Mouse (Mus musculus) MEL (cell line): ENCODE measurements at regions not wholly inside any gene's neighbourhood (a gene's known extent, or its start where the extent isn't known, plus 50 kb on each side); places are given as distances from the start of the nearest gene placed in this dataset.

Source experiments
- CTCF ChIP-seq, 3 experiments: IDR thresholded peaks in 2 of 3; conservative IDR thresholded peaks in 1 of 3; 2 replicates each; pipeline ENCODE4 v1.5.1; 2011 to 2012; ENCODE audit warnings: low read length in 3 of 3, low read depth in 2 of 3, mild to moderate bottlenecking in 2 of 3, improper control_type of control experiment in 1 of 3, inconsistent platforms in 1 of 3, mixed read lengths in 1 of 3, moderate library complexity in 1 of 3; ENCODE audit not compliant: control insufficient read depth in 1 of 3, insufficient read depth in 1 of 3, poor library complexity in 1 of 3, severe bottlenecking in 1 of 3
- EP300 ChIP-seq, 2 experiments: IDR thresholded peaks; 2 replicates each; pipeline ENCODE4 v1.6.1; 2011; ENCODE audit warnings: improper control_type of control experiment in 2 of 2, low read length in 2 of 2, low read depth in 1 of 2, mild to moderate bottlenecking in 1 of 2
- GATA1 ChIP-seq: IDR thresholded peaks from 2 replicates; pipeline ENCODE4 v1.6.1; 2011; ENCODE audit warnings: low read depth, low read length, improper control_type of control experiment
- JUND ChIP-seq: IDR thresholded peaks from 2 replicates; pipeline ENCODE4 v1.6.1; 2011; ENCODE audit warnings: low read depth, mild to moderate bottlenecking, improper control_type of control experiment, low read length
- MAX ChIP-seq: IDR thresholded peaks from 2 replicates; pipeline ENCODE4 v1.6.1; 2011; ENCODE audit warnings: low read length, improper control_type of control experiment
- MYC ChIP-seq: IDR thresholded peaks from 2 replicates; pipeline ENCODE4 v1.6.1; 2011; ENCODE audit warnings: low read depth, mild to moderate bottlenecking, low read length, improper control_type of control experiment, moderate library complexity
- POLR2A ChIP-seq, 2 experiments: IDR thresholded peaks; 2 replicates each; pipeline ENCODE4 v1.6.1; 2011 to 2012; ENCODE audit warnings: low read length in 2 of 2, mild to moderate bottlenecking in 2 of 2, control low read depth in 1 of 2, improper control_type of control experiment in 1 of 2, low read depth in 1 of 2, moderate library complexity in 1 of 2; ENCODE audit not compliant: control insufficient read depth in 1 of 2, insufficient read depth in 1 of 2, poor library complexity in 1 of 2

- no peak for TF ChIP-seq MAX
- TF ChIP-seq MYC: no peak
- TF ChIP-seq EP300 (IDR thresholded peaks at IDR 0.05; ENCODE audit: low read depth in 1 of 2, low read length in 2 of 2): no peak
- no peak for TF ChIP-seq POLR2A (IDR thresholded peaks at IDR 0.05; ENCODE audit: control insufficient read depth in 1 of 2, insufficient read depth in 1 of 2, low read depth in 1 of 2, low read length in 2 of 2, poor library complexity in 1 of 2)
- no peak for TF ChIP-seq CTCF (IDR thresholded peaks at IDR 0.05 in 2 of 3, conservative IDR thresholded peaks at IDR 0.05 in 1 of 3; ENCODE audit: control insufficient read depth in 1 of 3, insufficient read depth in 1 of 3, low read depth in 2 of 3, low read length in 3 of 3, poor library complexity in 1 of 3, severe bottlenecking in 1 of 3)
- no peak for TF ChIP-seq JUND
- TF ChIP-seq GATA1: no peak
Observed at GRCm38 (mm10) chr12:74595208-74595607, 279.0 kb upstream of the Gm11042 start.
